Mouse (Mus musculus) liver, adult (tissue): ENCODE data around the gene Nkiras1.

Source experiments
- GATA4 ChIP-seq: IDR thresholded peaks from 2 replicates; pipeline ENCODE4 v1.6.1; 2014; ENCODE audit warnings: mild to moderate bottlenecking, low read length; ENCODE audit not compliant: insufficient replicate concordance

The Nkiras1 gene

DNA sequence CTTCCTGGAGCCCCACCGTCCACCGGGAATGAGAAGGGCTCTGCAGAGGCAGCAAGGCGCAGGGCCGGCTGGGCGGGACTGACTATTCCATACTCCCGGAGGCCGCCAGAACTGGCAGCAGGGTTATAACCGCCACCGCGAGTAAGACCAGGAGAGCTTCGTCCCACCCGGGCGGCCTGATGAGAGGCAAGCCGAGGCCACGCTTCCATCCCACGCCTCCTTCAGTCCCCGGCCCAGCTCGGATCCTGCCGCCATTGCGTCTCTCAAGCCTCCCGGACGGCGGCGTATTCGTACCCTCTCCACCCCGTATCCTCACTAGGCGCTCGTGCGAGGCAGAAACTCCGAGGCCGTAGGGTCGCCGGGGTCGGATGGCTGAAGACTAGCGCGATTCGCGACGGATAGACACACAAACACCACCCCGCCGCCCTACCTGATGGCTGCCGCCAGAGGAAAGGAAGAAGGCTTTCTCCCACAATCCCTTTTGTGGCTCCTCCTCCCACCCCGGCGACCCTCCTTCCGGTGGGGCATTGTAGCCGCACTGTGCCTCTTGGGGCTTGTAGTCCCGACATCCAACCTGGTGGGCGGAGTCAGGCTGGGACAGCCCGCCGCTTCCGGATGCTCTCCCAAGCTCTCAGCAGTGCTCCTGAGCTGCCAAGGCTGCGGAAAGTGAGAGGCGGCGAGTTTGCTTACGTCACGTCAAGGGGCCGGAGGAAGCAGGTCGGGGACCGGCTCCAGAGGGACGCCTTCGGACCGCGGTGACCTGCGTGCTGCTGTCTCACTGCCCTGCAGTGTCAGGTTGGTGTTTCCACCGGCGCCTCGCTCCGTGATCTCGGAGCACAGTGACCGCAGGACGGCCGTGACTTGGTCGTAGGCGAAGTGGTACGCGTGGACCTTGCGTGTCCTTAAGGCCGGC lies at the start of gene Nkiras1, which contains the start of gene Rpl15:
Gene Nkiras1 (plus strand): TSS at position 608 of the 913 bp plus-strand sequence.
Gene Rpl15 (minus strand): TSS at position 863 of the 913 bp plus-strand sequence.
- TF ChIP-seq GATA4 = peak; percentile 22; the same call in 1 of the 2 replicates

DNA sequence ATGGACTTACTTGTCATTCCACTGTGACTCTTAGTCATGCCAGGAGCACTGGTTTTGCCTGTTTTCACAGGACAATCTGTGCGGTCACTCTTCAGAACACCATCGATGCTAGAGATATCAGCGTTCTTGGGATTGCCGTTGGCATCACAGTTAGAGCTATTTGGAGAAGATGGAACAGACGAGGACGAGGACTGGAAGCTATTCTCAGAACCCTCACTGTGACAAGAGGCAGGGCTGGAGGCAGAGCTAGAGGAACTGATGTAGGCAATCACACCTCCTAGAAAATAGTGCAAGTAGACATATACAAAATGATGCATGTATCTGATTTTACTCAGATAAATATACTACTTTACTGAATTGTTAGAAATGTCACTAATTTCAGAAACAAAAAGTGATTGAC lies 49.0 kb upstream of the Nkiras1 start:
- no peak for TF ChIP-seq GATA4

DNA sequence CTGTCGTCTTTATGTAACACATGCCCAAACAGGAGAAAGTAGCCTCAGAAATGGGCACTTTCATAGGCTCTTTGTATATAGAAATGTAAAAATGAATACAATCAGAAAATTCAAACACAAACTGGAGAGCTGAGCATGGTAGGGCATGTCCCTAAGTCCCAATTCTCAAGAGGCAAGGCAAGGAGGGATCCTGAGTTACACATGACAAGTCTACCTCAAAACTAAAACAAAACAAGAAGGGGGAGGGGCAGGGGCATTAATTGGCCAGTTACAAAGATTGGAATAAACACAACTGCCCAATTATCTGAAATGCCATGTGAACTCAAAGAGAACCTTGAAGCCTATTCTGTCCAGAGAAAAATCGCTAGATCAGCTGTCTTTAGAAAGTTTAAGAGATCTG lies 37.9 kb upstream of the Nkiras1 start:
- TF ChIP-seq GATA4 = no peak

DNA sequence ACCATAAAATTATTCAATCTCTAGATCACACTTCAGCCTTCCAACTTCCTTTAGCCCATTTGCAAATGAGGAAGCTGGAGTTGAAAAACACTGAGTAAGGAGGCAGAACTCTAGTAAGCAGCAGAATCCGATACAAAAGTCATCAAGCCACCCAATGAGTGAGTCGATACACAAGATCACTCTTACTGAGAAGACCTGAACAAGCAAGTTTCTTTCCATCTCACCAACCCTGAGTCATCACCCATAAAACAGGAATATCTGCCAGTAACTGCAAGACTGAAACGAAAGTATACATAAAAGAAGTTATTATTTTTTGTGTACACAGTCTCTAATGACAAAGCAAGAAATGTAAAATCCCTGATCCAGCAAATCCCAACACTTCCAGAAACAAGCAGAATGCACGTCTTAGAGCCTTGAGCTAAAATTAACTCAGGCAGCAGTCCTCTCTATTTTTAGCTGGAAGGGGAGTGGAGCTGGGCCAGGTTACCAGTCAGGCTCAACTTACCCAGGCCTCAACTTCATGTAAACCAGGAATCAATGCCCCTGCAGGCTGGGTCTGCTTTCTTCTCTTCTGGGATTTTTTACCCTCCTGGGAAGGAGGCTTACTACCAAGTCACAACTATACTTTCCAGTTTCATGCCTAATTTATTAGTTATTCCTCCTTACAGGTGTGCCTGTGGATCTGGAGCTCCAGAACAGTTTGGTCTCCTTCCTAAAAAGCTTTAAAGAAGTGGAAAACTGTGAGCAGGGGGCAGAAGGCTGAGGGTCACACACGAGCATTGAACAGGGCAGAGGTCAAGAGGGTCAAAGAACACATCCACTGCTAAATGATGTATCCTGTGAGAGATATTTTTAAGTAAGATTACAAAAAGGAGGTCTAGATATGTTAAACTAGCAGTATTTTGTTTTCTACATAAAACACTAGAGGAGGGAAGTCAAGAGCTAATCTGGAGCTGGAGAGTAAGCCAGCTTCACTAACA lies 36.7 kb upstream of the Nkiras1 start:
- no peak for TF ChIP-seq GATA4

DNA sequence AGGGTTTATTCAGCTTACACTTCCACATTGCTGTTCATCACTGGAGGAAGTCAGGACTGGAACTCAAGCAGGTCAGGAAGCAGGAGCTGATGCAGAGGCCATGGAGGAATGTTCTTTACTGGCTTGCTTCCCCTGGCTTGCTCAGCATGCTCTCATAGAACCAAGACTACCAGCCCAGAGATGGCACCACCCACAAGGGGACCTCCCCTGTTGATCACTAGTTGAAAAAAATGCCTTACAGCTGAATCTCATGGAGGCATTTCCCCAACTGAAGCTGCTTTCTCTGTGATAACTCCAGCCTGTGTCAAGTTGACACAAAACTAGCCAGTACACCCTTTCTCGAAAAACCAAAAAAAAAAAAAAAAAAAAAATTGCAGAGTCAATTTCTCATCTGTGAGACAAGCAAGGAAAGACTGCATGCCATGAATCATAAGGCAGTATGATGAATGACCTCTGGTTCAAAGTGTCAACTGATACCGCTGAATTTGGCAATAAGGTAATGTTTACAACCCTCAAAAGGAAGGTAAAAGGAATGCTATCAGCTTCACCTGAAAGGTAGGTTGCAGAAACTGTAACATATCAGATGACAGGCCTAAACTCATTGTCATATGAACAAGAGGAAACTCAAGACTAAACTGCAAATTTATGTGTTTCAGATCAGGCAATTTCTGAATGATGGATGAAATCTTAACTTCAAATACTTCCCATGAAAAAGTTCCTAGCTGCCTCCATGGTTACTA lies 34.3 kb upstream of the Nkiras1 start:
- TF ChIP-seq GATA4 = peak; percentile 67; the same call in 1 of the 2 replicates

DNA sequence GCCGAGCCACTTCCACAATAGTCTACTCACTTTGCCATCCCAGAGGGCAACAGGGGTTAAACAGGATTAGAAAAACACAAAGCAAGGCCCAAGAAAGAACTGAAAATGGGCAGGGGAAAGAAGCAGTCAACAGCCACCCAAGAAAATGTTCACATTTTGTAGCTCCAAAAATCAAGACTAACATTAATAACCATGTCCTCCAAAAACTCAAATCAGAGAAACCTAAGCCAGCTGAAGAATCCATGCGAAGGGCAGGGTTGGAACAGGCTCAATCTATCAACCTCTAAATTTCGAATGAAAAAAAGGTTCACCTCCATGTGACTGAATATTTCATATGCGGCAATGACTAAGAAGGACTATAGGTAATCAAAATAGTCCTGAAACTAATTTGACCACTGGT lies 33.6 kb upstream of the Nkiras1 start:
- TF ChIP-seq GATA4 = no peak

DNA sequence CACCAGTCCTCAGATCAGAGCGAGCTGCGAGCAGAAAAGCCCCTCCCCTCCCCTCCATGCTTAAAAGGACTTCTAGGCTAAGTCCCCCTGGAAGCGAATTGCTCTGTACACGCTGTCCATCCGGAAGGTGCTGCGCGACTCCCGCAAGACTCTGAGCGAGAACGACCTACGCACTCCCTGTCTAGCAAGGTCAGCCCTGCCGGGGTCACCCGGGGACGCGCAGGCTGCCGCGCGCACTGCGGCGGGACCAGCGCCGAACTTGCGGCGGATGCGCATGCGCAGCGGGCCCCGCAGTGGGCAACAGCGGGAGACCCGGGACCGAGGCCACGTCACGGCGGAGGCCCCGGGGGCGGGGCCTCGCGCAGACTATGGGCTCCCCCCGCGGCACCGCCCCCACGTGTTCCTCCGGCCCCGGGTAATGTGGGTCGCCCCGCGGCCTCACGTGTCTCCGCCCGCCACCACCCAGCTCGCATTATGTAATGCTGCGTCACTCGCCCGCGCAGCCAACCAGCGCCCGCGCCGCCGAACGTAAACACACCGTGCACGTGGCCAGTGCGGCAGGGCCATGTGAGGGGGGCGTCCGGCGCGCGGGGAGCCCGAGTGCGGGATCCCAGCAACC lies 32.7 kb upstream of the Nkiras1 start:
- peak; percentile 14; the same call in 1 of the 2 replicates for TF ChIP-seq GATA4

DNA sequence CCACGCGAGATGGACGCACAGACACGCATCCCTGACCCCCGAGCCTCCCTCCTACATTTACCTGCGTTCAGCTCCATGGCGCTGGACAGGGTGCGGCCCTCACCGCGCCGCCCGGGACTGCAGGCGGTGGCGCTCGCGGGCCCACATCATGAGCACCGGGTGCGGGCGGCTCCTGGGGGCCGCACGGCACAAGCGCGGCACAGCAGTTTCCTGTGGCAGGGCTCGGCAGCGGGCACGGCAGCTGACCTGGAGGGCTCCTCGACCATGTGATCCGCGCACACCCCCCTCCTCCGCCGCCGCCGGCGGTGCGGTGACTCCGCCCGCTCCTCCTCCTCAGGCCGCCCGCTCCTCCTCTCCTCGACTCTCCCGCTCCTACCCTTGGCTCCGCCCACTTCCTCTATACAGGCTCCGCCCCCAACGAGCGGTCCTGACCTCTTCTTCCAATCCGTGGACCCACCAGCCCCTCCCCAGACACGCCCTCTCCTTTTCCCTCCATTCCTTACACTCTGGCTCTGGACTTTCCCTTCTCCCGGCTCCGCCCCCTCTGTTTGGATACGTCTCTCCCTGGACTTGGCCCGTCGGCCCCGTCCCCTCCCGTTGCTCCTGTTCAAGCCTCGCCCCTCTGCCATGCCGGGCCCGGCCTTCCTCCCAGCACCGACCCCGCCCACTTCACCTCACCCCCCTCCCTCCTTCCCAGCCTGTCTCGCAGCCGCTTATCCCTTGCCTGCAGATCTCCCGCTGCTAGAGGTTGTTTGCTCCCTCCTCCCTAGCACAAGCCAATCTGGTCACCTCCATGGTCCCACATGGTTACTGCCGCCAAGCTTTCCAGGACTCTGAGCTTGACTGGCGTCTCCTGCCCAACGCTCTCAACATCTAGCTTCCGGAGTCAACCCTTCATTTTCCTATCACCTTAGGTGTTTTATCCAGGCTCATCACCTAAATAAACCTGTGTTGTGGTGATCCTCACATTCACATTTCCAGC lies 31.9 kb upstream of the Nkiras1 start, which contains the start of gene Nr1d2:
Gene Nr1d2 (minus strand): TSS at position 378 of the 982 bp plus-strand sequence.
- TF ChIP-seq GATA4 = no peak

DNA sequence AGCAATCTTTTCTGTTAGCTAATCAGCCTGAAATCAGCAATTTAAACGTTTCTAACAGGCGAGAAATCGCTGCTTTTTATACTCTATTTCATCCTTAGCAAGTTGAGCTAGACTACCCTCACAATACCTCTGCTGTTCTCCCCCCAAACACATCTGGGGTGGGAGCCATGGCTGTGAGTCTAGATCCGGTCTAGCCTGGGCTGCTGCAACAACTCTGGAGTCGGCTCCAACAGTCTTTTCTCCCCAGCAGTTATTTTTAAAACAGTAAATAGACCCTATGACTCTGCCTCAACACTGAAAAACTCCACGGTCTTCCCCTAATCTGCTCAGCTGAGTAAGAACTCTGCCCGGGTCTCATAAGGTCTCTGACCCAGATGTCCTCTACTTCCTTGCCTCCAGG lies 30.8 kb upstream of the Nkiras1 start:
- no peak for TF ChIP-seq GATA4

DNA sequence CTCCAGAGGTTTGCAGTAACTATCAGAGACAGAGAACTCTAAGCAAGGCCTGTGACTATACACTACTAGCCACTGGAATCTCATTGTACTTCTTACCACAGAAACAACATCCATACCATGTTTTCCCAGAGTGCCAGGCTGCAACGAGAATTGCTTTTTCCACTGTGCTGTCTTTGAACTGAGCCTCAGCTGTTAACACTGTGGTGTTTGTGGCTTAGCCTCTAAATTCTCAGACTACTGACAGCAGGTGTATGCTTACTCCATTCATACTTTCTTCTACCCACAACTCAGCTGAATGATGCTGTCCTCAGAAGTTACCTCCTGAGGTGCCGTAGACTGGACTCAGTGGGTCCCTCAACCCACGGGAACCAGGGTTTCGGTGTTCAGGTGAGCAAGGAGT lies 29.1 kb upstream of the Nkiras1 start:
- TF ChIP-seq GATA4 = no peak

DNA sequence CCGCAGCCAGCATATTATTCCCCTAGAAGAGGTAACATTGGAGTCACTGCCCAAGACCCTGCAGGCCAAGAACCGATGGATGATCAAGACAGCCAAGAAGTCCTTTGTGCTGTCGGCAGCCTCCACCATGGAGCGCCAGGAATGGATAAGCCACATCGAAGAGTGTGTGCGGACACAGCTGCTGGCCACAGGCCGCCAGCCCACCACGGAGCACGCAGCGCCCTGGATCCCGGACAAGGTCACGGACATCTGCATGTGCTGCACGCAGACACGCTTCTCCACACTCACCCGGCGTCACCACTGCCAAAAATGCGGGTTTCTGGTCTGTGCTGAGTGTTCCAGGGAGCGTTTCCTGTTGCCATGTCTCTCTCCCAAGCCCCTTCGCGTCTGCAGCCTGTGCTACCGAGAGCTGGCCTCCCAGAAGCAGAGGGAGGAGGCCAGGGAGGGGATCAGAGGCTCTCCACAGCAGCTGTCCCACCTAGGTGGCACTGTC lies 28.3 kb upstream of the Nkiras1 start:
- TF ChIP-seq GATA4 = no peak

DNA sequence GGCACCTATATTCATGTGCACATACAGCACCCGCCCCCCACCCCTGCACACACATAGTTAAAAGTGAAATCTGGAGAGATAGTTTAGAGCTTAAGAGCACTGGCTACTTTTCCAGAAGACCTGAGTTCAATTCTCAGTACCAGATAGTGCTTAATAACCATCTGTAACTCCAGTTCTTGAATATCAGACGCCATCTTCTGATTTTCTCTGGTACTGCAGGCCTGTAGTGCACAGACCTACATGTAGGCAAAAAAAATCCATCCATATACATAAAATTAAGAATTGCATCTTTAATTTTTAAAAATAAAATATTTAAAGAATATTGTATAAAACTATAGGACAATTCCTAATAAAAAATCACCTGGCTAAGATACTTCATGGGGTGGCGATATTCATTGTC lies 9.7 kb upstream of the Nkiras1 start:
- no peak for TF ChIP-seq GATA4

DNA sequence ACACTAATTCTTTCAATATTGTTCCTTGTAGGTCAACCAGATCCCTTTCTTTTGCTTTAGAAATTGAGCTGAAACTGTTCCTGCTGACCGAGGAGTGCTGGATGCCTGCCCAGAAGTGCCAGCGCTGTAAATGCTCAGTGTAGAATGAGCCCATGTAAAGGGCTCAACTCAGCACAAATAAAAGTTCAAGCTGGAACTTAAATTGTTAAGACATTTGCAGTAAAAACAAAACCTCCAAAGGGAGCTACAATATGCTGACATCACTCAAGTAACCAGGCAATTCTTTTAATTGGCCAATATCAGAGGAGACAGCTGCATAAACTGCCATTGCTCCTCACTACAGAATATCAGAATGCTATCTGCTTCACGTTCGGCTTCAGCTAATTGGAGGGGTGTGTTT lies 7.5 kb upstream of the Nkiras1 start:
- TF ChIP-seq GATA4 = no peak
